In genomic region chr4:63203874-63204273, GRCm38 (mm10) we compare ENCODE assay signal across 22 mouse cellular contexts. TPM values are rescaled to one million over a fixed set of nuclear protein-coding genes. Genes with fewer than 3 reads are reported as not detected.
"Had no signal": no experiment of that assay in that cellular context is flagged by ENCODE, and none has a peak within 500 bp of the region (broad histone marks: within the 10 kb centered on the region; RNA-seq: fewer than 3 reads in every experiment).

No protein-coding gene starts in this region.

- H3K4me3 ChIP-seq: lung, embryonic 15.5 days; megakaryocyte, embryonic 14.5 days; midbrain, embryonic 12.5 days; neural tube, embryonic 12.5 days; stomach, embryonic 15.5 days had no signal

- DNase-seq: liver, postnatal 0 days; lung, adult 2 months; lung, postnatal 14 days; lung, postnatal 36 days; midbrain, embryonic 14.5 days; right cerebral cortex, postnatal 14 days; thymus, adult 2 months; thymus, postnatal 25 days; thymus, postnatal 4 days had no signal

- H3K9me3 ChIP-seq: lung, embryonic 15.5 days; midbrain, embryonic 12.5 days; neural tube, embryonic 12.5 days; stomach, embryonic 15.5 days had no signal

- H3K4me2 ChIP-seq: lung, embryonic 15.5 days; midbrain, embryonic 12.5 days; neural tube, embryonic 12.5 days; stomach, embryonic 15.5 days had no signal

- H3K27me3 ChIP-seq: lung, embryonic 15.5 days; midbrain, embryonic 12.5 days; neural tube, embryonic 12.5 days; stomach, embryonic 15.5 days had no signal

- ATAC-seq: liver, postnatal 0 days; lung, postnatal 0 days had no signal

- H3K4me1 ChIP-seq: megakaryocyte, embryonic 14.5 days; midbrain, embryonic 12.5 days; neural tube, embryonic 12.5 days; stomach, embryonic 15.5 days had no signal

- H3K27ac ChIP-seq: lung, embryonic 15.5 days; macrophage; midbrain, embryonic 12.5 days; neural tube, embryonic 12.5 days; stomach, embryonic 15.5 days; stomach, postnatal 0 days had no signal

- H3K36me3 ChIP-seq: lung, embryonic 15.5 days; midbrain, embryonic 12.5 days; neural tube, embryonic 12.5 days; stomach, embryonic 15.5 days had no signal

- H3K9ac ChIP-seq: liver, postnatal 0 days; lung, embryonic 15.5 days; midbrain, embryonic 12.5 days; neural tube, embryonic 12.5 days; stomach, embryonic 15.5 days had no signal

RNA-seq across cellular contexts. Expression of gene Kif12, which starts 31.9 kb away (rescaled TPM):
- total RNA-seq: megakaryocyte progenitor cell, adult 5-6 weeks; monocyte, adult 5-6 weeks; neutrophil, adult 5-6 weeks had no signal
- polyA plus RNA-seq: lung, adult 2 months; lung, postnatal 0 days; macrophage; midbrain, embryonic 12.5 days; midbrain, embryonic 14.5 days; neural tube, embryonic 12.5 days; urinary bladder, adult 2 months had no signal

RNA-seq across cellular contexts. Expression of gene Ambp, which starts 49.3 kb away (rescaled TPM):
- total RNA-seq: midbrain, postnatal 0 days; monocyte, adult 5-6 weeks; neutrophil, adult 5-6 weeks had no signal
- polyA plus RNA-seq: macrophage; midbrain, embryonic 12.5 days; midbrain, embryonic 14.5 days; midbrain, postnatal 0 days had no signal
